Mouse (Mus musculus): Measurements from ENCODE around the gene Dnajb5. TPM values are rescaled to one million over a fixed set of nuclear protein-coding genes. Genes with fewer than 3 reads are reported as not detected.

The Dnajb5 gene
- polyA plus RNA-seq, 1 experiment from 2014 or later = 10.4 TPM

DNA sequence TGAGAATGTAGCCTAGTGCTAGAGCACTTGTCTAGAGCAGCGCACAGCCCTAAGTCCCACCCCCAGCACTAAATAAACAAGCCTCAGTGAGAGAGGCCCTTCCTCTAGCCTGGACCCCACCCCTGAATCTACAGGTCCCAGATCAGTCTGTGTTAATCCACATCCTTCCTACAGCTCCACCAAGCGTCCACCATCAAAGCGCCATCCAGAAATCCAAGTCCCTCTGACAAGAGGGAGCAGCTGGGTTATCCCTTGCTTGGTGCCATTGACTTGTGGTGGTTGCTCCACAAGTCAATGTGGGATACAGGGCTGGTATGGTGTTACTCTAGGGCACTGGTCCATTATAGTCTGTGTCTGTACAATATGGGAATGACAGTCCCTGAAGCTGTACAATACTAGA lies 5.6 kb downstream of the Dnajb5 start:
- no peak overlapping the region for H3K4me2 ChIP-seq (replicated peaks)
- H3K27ac ChIP-seq = no peak overlapping the region
- peaks cover 21% of the 10 kb centered on the region for H3K36me3 ChIP-seq
- H3K4me1 ChIP-seq = peaks cover 28% of the 10 kb centered on the region
- no peak overlapping the region for H3K9ac ChIP-seq
- WGBS = 93% methylated on average over 3 of the region's 3 CpGs
- no peak overlapping the region for H3K4me3 ChIP-seq
- ATAC-seq (ENCODE audit: insufficient number of reproducible peaks, insufficient read depth, low FRiP score, low TSS enrichment) = no peak
- no peaks in the 10 kb centered on the region for H3K9me3 ChIP-seq
- H3K27me3 ChIP-seq = no peaks in the 10 kb centered on the region

GRCm38 (mm10) chr4:42956581-42956980 lies 7.0 kb downstream of the Dnajb5 start:
- 94% methylated on average over 17 of the region's 17 CpGs for WGBS

DNA sequence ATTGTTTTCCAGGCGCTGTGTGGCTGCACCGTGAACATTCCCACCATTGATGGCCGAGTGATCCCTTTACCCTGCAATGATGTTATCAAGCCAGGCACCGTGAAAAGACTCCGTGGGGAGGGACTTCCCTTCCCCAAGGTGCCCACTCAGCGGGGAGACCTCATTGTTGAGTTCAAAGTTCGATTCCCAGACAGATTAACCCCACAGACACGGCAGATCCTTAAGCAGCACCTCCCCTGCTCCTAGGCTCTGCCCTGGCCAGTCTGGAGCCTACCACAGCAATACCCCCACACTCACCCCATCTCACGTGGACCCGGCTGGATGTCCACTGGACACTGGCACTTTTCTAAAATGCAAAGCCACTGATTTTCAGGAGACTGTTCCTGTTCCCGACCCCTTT lies 7.7 kb downstream of the Dnajb5 start:
- Histone ChIP-seq H3K27ac (no peak overlapping the region), H3K9me3 (no peaks in the 10 kb centered on the region), H3K4me2 (replicated peaks) (no peak overlapping the region), H3K4me1 (peaks cover 14% of the 10 kb centered on the region), H3K4me3 (no peak overlapping the region), H3K9ac (no peak overlapping the region), H3K36me3 (peaks cover 21% of the 10 kb centered on the region), H3K27me3 (no peaks in the 10 kb centered on the region)
- WGBS = 84% methylated on average over 11 of the region's 11 CpGs
- ATAC-seq (ENCODE audit: insufficient number of reproducible peaks, insufficient read depth, low FRiP score, low TSS enrichment) = no peak

More at GRCm38 (mm10) chr4:42956581-42956980, 7.0 kb downstream of the Dnajb5 start:
- no peak overlapping the region for H3K9ac ChIP-seq
- no peak overlapping the region for H3K4me2 ChIP-seq (replicated peaks)
- no peaks in the 10 kb centered on the region for H3K27me3 ChIP-seq
- no peak overlapping the region for H3K4me3 ChIP-seq
- H3K4me1 ChIP-seq = peaks cover 15% of the 10 kb centered on the region
- H3K27ac ChIP-seq = no peak overlapping the region
- H3K9me3 ChIP-seq = no peaks in the 10 kb centered on the region
- peaks cover 21% of the 10 kb centered on the region for H3K36me3 ChIP-seq
- ATAC-seq (ENCODE audit: insufficient number of reproducible peaks, insufficient read depth, low FRiP score, low TSS enrichment) = no peak

DNA sequence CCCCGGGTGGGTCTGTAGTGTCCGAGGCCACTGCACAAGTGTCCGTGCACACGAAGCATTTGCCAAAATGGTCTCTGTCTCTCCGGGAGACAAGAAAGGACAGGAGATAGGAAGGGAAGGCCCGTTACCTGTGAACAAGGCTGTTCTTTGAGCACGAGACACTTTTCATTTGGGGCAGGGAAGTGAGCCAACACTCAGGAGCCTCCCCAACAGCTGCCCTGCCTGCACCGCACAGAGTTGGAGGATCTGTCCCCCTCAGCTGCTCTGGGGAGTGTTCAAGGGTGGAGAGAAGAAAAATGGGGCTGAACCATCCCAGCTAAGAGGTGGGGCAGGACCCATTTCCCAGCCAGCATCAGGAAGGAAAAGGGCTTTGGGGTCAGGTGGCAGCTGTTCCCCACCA lies 8.4 kb downstream of the Dnajb5 start:
- ATAC-seq (ENCODE audit: insufficient number of reproducible peaks, insufficient read depth, low FRiP score, low TSS enrichment) = no peak
- WGBS = 85% methylated on average over 8 of the region's 8 CpGs
- H3K27ac ChIP-seq = no peak overlapping the region

GRCm38 (mm10) chr4:42958942-42959341 lies 9.3 kb downstream of the Dnajb5 start:
- Histone ChIP-seq H3K4me3 (no peak overlapping the region), H3K9me3 (no peaks in the 10 kb centered on the region), H3K4me1 (peaks cover 1% of the 10 kb centered on the region; the same call in 1 of the 2 replicates), H3K36me3 (peaks cover 19% of the 10 kb centered on the region), H3K9ac (no peak overlapping the region), H3K4me2 (replicated peaks) (no peak overlapping the region), H3K27ac (no peak overlapping the region), H3K27me3 (no peaks in the 10 kb centered on the region)
- ATAC-seq (ENCODE audit: insufficient number of reproducible peaks, insufficient read depth, low FRiP score, low TSS enrichment) = no peak
- 70% methylated on average over 8 of the region's 8 CpGs for whole genome bisulfite sequencing

More for the DNA sequence above, 8.4 kb downstream of the Dnajb5 start:
- Histone ChIP-seq H3K9ac (no peak overlapping the region), H3K4me2 (replicated peaks) (no peak overlapping the region), H3K9me3 (no peaks in the 10 kb centered on the region), H3K4me1 (peaks cover 10% of the 10 kb centered on the region), H3K36me3 (peaks cover 21% of the 10 kb centered on the region), H3K4me3 (no peak overlapping the region), H3K27me3 (no peaks in the 10 kb centered on the region)

DNA sequence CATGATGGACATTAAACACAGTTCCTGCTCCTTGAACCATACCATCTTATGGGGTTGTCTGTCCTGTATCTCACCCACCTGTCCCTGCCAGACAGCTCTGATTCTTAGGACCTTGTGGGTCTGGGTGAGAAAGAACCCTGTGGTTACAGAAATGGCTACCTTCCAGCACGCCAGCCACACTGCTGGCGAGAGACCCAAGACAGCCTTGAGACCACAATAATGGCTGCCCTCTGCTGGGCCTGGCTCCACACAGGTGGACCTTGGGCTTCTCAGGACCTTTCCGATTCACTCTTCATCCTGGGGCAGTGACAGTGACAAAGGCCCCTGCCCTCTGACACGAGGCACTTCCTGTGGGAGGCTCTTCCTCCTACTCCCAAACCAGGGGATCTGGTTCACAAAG lies 9.8 kb downstream of the Dnajb5 start:
- no peak for ATAC-seq (ENCODE audit: insufficient number of reproducible peaks, insufficient read depth, low FRiP score, low TSS enrichment)
- Histone ChIP-seq H3K4me3 (no peak overlapping the region), H3K27me3 (no peaks in the 10 kb centered on the region), H3K27ac (no peak overlapping the region), H3K4me2 (replicated peaks) (no peak overlapping the region), H3K9ac (no peak overlapping the region), H3K36me3 (peaks cover 17% of the 10 kb centered on the region), H3K9me3 (no peaks in the 10 kb centered on the region), H3K4me1 (no peaks in the 10 kb centered on the region)
- 62% methylated on average over 4 of the region's 4 CpGs for WGBS

GRCm38 (mm10) chr4:42961592-42961991 lies 12.0 kb downstream of the Dnajb5 start:
- Histone ChIP-seq H3K27me3 (no peaks in the 10 kb centered on the region), H3K36me3 (peaks cover 13% of the 10 kb centered on the region), H3K4me1 (no peaks in the 10 kb centered on the region), H3K9me3 (no peaks in the 10 kb centered on the region), H3K4me3 (no peak overlapping the region), H3K27ac (no peak overlapping the region), H3K4me2 (replicated peaks) (no peak overlapping the region), H3K9ac (no peak overlapping the region)
- WGBS = 34% methylated on average over 4 of the region's 4 CpGs
- ATAC-seq (ENCODE audit: insufficient number of reproducible peaks, insufficient read depth, low FRiP score, low TSS enrichment) = no peak

GRCm38 (mm10) chr4:42963480-42963879 lies 13.9 kb downstream of the Dnajb5 start:
- no peak overlapping the region for H3K4me3 ChIP-seq
- H3K4me1 ChIP-seq = no peaks in the 10 kb centered on the region
- no peaks in the 10 kb centered on the region for H3K36me3 ChIP-seq
- no peak overlapping the region for H3K27ac ChIP-seq
- 88% methylated on average over 2 of the region's 2 CpGs for WGBS
- no peak for ATAC-seq (ENCODE audit: insufficient number of reproducible peaks, insufficient read depth, low FRiP score, low TSS enrichment)
- H3K27me3 ChIP-seq = no peaks in the 10 kb centered on the region
- H3K9ac ChIP-seq = no peak overlapping the region
- no peaks in the 10 kb centered on the region for H3K9me3 ChIP-seq
- H3K4me2 ChIP-seq (replicated peaks) = no peak overlapping the region

- peak overlapping the region; percentile 23 for H3K4me2 ChIP-seq (replicated peaks)
- no peaks in the 10 kb centered on the region for H3K4me1 ChIP-seq
- H3K9ac ChIP-seq = no peak overlapping the region
- no peak overlapping the region for H3K4me3 ChIP-seq
- no peaks in the 10 kb centered on the region for H3K36me3 ChIP-seq
- no peak for ATAC-seq (ENCODE audit: insufficient number of reproducible peaks, insufficient read depth, low FRiP score, low TSS enrichment)
- no peak overlapping the region for H3K27ac ChIP-seq
- 13% methylated on average over 12 of the region's 12 CpGs for WGBS
- no peaks in the 10 kb centered on the region for H3K27me3 ChIP-seq
- H3K9me3 ChIP-seq = no peaks in the 10 kb centered on the region
These were observed 15.6 kb downstream of the Dnajb5 start for GRCm38 (mm10) chr4:42965039-42965719.

DNA sequence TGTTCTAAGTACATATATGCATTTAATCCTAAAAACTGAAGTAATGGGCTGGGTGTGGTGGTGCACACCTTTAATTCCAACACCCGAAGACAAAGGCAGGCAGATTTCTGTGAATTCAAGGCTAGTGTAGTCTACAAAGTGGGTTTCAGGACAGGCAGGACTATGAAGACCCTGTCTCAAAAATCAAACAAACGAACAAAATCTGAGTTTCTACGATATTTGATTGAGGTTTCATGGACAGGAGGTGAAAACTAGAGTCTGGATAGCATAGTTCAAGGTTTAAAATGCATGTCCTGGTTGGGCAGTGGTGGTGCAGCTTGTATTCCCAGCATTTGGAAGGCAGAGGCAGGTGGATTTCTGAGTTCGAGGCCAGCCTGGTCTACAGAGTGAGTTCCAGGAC lies 19.7 kb downstream of the Dnajb5 start, which contains the start of gene 1700022I11Rik:
Gene 1700022I11Rik (plus strand): TSS at position 301 of the 400 bp plus-strand sequence.
- H3K4me1 ChIP-seq = no peaks in the 10 kb centered on the region
- no peak within 1 kb of the TSS for H3K9ac ChIP-seq
- no peaks in the 10 kb centered on the region for H3K27me3 ChIP-seq
- H3K36me3 ChIP-seq = no peaks in the 10 kb centered on the region
- H3K27ac ChIP-seq = no peak within 1 kb of the TSS
- WGBS = 82% methylated on average over 4 of the region's 4 CpGs
- ATAC-seq (ENCODE audit: insufficient number of reproducible peaks, insufficient read depth, low FRiP score, low TSS enrichment) = no peak
- H3K4me2 ChIP-seq (replicated peaks) = no peak within 1 kb of the TSS
- no peaks in the 10 kb centered on the region for H3K9me3 ChIP-seq
- H3K4me3 ChIP-seq = no peak within 1 kb of the TSS

- Histone ChIP-seq H3K4me2 (replicated peaks) (no peak overlapping the region), H3K9ac (no peak overlapping the region), H3K4me1 (no peaks in the 10 kb centered on the region), H3K36me3 (peaks cover 15% of the 10 kb centered on the region), H3K4me3 (no peak overlapping the region), H3K27me3 (no peaks in the 10 kb centered on the region), H3K27ac (no peak overlapping the region), H3K9me3 (no peaks in the 10 kb centered on the region)
- WGBS = 83% methylated on average over 4 of the region's 4 CpGs
- no peak for ATAC-seq (ENCODE audit: insufficient number of reproducible peaks, insufficient read depth, low FRiP score, low TSS enrichment)
These were observed 23.3 kb downstream of the Dnajb5 start for GRCm38 (mm10) chr4:42972952-42973351.

GRCm38 (mm10) chr4:42973868-42974267 lies 24.3 kb downstream of the Dnajb5 start:
- no peak for ATAC-seq (ENCODE audit: insufficient number of reproducible peaks, insufficient read depth, low FRiP score, low TSS enrichment)
- Histone ChIP-seq H3K27me3 (no peaks in the 10 kb centered on the region), H3K9ac (no peak overlapping the region), H3K4me1 (no peaks in the 10 kb centered on the region), H3K4me2 (replicated peaks) (no peak overlapping the region), H3K4me3 (no peak overlapping the region), H3K36me3 (peaks cover 21% of the 10 kb centered on the region), H3K27ac (no peak overlapping the region), H3K9me3 (no peaks in the 10 kb centered on the region)
- WGBS = 81% methylated on average over 5 of the region's 5 CpGs
